Mouse (Mus musculus) bone marrow macrophage, adult 2 months (primary cell): ENCODE data around the gene Nip7. TPM values are rescaled to one million over a fixed set of nuclear protein-coding genes. Genes with fewer than 3 reads are reported as not detected.
A peak's percentile ranks its signal among the peaks of the same experiment; 100 is the strongest.
"Not testable (repeated sequence)": the region's sequence is repeated elsewhere in the genome, so short reads cannot be mapped to it uniquely, and the experiment has no call there.

Experiments used
- H3K27ac ChIP-seq: 2 replicates; pipeline ENCODE4 v1.5.1; 2012; ENCODE audit warnings: low read depth, low read length; ENCODE audit not compliant: insufficient read depth
- H3K4me1 ChIP-seq: 2 replicates; pipeline ENCODE4 v1.6.1; 2012; ENCODE audit warnings: low read length; ENCODE audit not compliant: control insufficient read depth, insufficient read depth
- H3K4me3 ChIP-seq: 2 replicates; pipeline ENCODE4 v1.5.1; 2012; ENCODE audit warnings: mild to moderate bottlenecking, low read length, moderate library complexity; ENCODE audit not compliant: insufficient read depth
- CTCF ChIP-seq: IDR thresholded peaks from 2 replicates; pipeline ENCODE4 v1.5.1; 2012; ENCODE audit warnings: low read depth, mild to moderate bottlenecking, low read length, moderate library complexity
- POLR2A ChIP-seq: IDR thresholded peaks from 2 replicates; pipeline ENCODE4 v1.6.1; 2012; ENCODE audit warnings: mild to moderate bottlenecking, low read depth, low read length, borderline replicate concordance
- polyA plus RNA-seq: library from polyadenylated mRNA; stranded (reverse); fragments of >200 nt; gene quantifications from 2 replicates; pipeline ENCODE4 v1.2.4, GENCODE M21; 2012; ENCODE audit not compliant: missing spikeins, insufficient read depth, insufficient read length

The Nip7 gene
- polyA plus RNA-seq, 1 experiment: 23.4 TPM

- Histone ChIP-seq H3K4me3 (peak within 1 kb of the TSS; percentile 93), H3K27ac (peak within 1 kb of the TSS; percentile 83), H3K4me1 (peaks cover 13% of the 10 kb centered on the region)
- TF ChIP-seq POLR2A: no peak; the same call in 1 of the 2 replicates
- no peak for TF ChIP-seq CTCF
Observed at GRCm38 (mm10) chr8:107096366-107097036, 39.8 kb downstream of the Nip7 start, which contains the start of gene Terf2. Gene Terf2, minus strand, starts transcription at chr8:107096547.

- H3K4me3 ChIP-seq: no peak overlapping the region
- H3K27ac ChIP-seq: no peak overlapping the region
- peaks cover 13% of the 10 kb centered on the region for H3K4me1 ChIP-seq
- TF ChIP-seq POLR2A (no peak), CTCF (no peak)
Observed at GRCm38 (mm10) chr8:107100635-107101034, 44.0 kb downstream of the Nip7 start.

GRCm38 (mm10) chr8:107104547-107104946, 47.9 kb downstream of the Nip7 start:
- peaks cover 13% of the 10 kb centered on the region for H3K4me1 ChIP-seq

GRCm38 (mm10) chr8:107108089-107108488, 51.4 kb downstream of the Nip7 start:
- not testable (repeated sequence) for H3K4me1 ChIP-seq, H3K4me3 ChIP-seq, H3K27ac ChIP-seq

More at GRCm38 (mm10) chr8:107104547-107104946, 47.9 kb downstream of the Nip7 start:
- Histone ChIP-seq H3K27ac (no peak overlapping the region), H3K4me3 (no peak overlapping the region)
- peak; percentile 64 for TF ChIP-seq CTCF
- no peak for TF ChIP-seq POLR2A

GRCm38 (mm10) chr8:107108978-107109720, 52.5 kb downstream of the Nip7 start:
- no peak for TF ChIP-seq POLR2A
- TF ChIP-seq CTCF: no peak
- H3K4me3 ChIP-seq: no peak overlapping the region
- 0 out of 2 replicates have a peak, but pooled peaks cover 3% of the 10 kb centered on the region for H3K4me1 ChIP-seq
- H3K27ac ChIP-seq: no peak overlapping the region

- TF ChIP-seq CTCF (no peak), POLR2A (no peak)
- Histone ChIP-seq H3K4me1 (0 out of 2 replicates have a peak, but pooled peaks cover 3% of the 10 kb centered on the region), H3K4me3 (no peak overlapping the region), H3K27ac (no peak overlapping the region)
Observed at GRCm38 (mm10) chr8:107109816-107110435, 53.2 kb downstream of the Nip7 start.

Other genes starting within 250 kb of the Nip7 start
- gene Has3, start 186.6 kb upstream of the Nip7 start, polyA plus RNA-seq: not detected in 2 replicates
- 9.7 and 10.7 TPM in 2 replicates for gene Utp4, start 163.2 kb upstream of the Nip7 start, polyA plus RNA-seq
- gene Sntb2, start 121.1 kb upstream of the Nip7 start, polyA plus RNA-seq: 11.4 and 13.7 TPM in 2 replicates
- 41.0 and 42.1 TPM in 2 replicates for gene Vps4a, start 25.7 kb upstream of the Nip7 start, polyA plus RNA-seq
- gene Pdf, start 8.3 kb upstream of the Nip7 start, polyA plus RNA-seq: 1.7 and 2.4 TPM in 2 replicates
- 24.0 and 27.8 TPM in 2 replicates for gene Cog8, start 188 bp upstream of the Nip7 start, polyA plus RNA-seq
- not detected in 2 replicates for gene Tmed6, start 8.8 kb downstream of the Nip7 start, polyA plus RNA-seq
- gene Terf2, start 39.7 kb downstream of the Nip7 start, polyA plus RNA-seq: 34.2 and 36.0 TPM in 2 replicates
- gene Cyb5b, start 93.8 kb downstream of the Nip7 start, polyA plus RNA-seq: 43.3 and 47.8 TPM in 2 replicates
- 45.9 and 54.7 TPM in 2 replicates for gene Nfat5, start 236.6 kb downstream of the Nip7 start, polyA plus RNA-seq